Mouse (Mus musculus) T-cell, adult 2 months (primary cell): Measurements from ENCODE around the gene Ttll5.

Experiments
- DNase-seq: peaks from one replicate; pipeline ENCODE4 v3.0.0; 2022; ENCODE audit warnings: low spot score

Ttll5 gene

DNA sequence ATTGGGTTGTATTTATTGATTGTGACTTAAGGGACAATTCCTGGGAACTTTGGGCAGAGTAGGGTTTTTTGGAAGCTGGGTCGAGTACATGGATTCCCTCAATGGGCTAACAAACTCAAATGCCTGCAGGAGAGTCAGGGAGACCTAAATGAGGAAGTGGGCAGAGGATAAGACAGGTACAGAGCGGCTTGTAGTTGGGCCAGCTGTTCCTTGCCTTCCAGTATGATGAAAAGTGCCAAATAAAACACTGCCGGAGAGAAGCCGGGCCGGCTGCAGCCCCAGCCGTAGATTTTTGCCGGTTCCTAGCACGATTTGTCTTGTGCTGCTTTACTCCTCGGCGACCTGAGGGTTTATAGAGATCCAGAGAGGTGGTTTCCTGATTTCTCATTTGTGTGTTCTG, 104.1 kb downstream of the Ttll5 start:
- no peak for DNase-seq

DNA sequence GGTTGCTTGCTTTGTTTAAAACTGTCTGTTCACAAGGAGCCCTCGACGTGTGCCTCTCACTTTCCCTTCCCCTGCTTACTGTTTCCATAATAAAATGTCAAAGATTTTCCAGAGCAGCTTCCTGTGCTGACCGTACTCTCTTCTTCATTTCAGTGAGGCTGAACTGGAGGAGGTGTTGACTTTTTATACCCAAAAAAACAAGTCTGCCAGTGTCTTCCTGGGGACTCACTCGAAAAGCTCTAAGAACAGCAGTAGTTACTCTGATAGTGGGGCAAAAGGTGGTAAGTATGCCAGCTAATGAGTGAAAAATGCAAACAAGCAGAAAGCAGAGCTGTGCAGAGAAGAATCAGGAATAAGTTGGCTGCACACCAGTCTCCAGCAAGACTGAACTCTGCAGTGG, 105.3 kb downstream of the Ttll5 start:
- DNase-seq, result no peak

DNA sequence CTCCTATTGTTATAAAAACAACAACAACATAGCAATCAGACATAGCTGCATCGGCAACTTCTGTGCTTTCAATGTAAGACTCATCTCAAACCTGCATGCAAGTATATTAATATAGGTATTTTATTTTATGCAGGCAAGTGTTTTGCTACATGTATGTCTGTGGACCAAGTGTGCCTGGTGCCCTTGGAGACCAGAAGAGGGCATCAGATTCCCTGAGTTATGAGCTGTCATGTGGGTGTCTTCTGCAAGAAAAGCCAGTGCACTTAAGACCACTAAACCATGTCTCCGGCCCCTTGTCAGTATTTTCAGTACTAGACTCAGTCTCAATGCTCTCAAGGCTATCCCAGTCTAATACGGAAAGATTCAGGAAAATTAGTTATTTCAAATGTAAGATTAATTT, 106.3 kb downstream of the Ttll5 start:
- no peak for DNase-seq

DNA sequence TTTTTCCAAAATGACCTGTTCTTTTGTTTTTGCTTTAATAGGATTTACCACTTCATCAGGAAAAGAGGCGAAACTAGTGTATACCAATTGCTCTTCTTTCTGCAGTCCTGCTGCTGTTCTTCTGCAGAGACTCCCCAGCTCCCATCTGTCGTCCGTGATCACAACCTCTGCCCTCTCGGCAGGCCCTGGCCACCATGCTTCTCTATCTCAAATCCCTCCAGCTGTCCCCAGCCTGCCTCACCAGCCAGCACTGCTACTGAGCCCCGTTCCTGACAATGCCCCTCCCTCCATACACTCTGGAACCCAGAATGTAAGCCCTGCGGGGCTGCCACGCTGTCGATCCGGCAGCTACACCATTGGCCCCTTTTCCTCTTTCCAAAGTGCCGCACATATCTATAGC, 108.8 kb downstream of the Ttll5 start:
- DNase-seq, result no peak

DNA sequence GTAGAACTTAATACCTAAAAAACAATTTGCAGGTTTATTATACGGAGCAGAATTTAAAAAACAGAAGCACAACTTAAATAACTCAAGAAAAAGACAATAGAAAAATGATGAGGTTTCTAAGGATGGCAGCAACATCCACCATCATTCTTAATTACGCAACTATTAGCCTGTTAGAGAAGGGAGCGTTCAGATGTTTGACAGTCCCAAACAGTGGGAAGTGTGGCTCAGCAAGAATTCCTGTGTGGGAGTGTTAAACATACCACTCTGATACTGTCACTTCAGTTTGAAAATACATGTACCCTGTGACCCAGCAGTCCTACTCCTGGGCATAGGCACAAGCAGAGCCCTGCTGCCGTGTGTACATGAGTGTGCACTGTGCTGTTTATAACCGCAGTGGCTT, 112.9 kb downstream of the Ttll5 start:
- DNase-seq, result no peak

DNA sequence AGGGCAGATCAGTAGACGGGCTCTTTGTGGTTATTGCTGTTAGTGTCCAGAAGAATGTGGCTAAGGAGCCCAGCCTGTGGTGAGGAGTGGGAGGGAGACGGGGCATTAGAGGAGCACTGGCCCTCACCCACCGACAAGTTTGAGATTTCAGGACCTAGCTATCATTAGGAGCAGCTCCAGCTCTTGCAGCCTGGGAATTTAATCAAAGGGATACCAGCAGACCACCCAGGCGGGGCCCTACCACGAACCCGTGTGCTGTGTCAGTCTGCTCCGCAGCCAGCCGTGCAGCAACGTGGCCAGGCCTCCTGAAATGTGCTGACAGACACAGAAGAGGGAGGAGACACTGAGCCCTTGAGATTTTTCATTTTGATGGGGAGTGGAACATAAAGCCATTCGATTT, 119.0 kb downstream of the Ttll5 start:
- DNase-seq, result no peak

DNA sequence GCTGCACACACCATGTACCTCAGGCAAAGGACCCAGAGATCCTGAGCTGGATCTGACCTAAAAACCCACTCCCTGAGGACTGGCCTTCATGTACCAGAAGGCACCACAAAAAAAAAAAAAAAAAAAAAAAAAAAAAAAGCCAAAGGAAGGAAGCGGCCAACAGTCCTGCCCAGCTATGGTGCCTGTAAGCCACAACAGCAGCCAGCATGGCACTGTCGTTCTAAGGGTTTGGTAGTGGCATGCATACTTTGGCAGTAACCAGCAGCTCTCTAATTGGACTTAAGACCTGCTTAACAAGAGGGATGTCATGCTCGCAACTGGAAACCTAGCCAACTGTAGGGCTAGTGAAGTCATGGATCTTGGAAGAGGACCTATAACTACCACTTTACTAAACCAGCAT, 120.0 kb downstream of the Ttll5 start:
- no peak for DNase-seq

DNA sequence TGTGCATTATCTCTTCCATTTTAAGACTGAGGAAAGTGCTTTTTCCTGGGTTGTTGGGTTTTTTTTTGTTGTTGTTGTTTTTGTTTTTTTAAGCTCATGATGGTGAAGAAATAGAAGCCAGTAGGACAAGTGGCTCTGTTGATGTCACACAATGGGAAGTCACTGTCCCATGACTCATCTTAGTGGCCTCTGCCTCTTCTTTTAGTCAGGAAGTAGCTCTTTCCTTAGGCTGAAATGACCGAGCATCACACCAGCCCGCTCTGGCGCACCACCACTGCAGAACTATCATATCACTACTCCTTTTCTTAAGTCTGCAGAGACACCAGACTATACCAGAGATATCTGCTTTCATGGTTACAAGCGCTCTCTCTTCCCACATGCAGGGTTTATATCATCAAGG, 122.7 kb downstream of the Ttll5 start:
- no peak for DNase-seq

DNA sequence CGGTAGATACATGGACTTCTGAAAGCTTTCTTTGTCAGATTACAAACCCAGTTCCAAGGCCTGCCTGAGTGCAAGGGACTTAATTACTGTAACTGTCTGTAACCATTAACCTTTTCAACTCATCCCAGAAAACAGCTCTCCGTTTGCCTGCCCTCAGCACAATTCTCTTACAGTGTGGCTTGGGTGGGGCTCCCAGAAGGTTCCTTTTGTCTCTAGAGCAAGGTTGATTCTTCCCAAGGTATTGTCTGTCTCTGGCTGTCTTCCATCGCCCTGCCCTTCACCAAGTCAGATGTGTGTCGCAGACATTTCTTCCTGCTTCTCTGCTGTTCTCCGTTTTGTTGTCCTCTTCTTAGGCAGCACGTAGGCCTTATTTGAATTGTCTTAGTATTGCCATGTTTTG, 125.2 kb downstream of the Ttll5 start:
- DNase-seq, result no peak

DNA sequence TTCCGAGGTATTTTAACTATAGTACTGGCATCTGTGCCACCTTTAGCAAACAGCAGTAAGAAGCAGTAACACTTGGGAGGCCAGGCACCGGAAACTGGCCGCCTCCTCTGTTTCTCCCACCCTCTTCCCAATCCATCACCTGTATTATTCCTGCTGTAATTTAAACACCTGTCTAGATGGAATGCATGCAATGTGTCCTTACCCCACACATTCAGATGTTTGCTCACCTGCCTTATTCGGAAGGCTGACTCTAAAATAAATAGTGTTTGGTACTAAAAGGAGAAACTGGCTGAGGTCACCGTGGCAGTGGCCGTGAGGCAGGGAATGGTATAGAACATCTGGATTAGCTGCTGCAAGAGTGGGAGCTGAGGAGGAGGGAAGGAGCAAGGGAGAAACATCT, 125.9 kb downstream of the Ttll5 start:
- DNase-seq, result no peak

DNA sequence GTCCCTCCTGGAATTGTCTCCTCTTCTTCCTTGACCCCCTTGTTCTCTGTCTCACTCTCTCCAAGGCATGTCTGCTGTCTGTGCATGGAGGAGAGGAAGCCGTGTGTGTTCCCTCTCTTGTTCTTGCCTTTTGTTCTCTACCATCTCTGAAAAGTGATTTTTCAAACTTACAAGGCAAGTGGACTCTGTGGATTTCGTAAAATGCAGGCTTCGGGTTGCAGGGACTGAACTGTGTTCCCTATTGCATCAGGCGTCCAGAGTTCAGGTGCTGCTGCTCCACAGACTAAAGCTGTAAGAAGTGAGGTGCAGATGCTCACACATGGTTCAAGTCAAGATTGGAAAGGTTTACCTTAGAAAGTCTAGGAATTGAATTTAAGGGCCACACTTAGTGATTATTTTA, 126.6 kb downstream of the Ttll5 start:
- no peak for DNase-seq

DNA sequence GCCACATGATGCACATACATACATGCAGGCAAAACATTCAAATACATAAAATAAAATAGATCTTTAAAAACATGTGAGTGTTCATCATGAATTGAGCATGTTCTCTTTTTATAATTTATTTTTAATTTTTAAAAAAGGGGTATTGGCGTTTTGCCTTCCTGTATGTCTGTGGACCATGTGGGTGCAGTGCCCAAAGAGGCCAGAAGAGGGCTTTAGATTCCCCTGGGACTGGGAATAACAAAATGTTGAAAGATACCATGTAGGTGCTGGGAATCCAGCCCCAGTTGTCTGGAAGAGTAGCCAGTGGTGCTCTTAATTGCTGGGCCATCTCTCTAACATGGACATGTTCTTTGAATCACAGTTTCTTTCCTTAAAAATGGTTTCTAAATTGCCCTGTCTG, 127.4 kb downstream of the Ttll5 start:
- DNase-seq, result no peak

DNA sequence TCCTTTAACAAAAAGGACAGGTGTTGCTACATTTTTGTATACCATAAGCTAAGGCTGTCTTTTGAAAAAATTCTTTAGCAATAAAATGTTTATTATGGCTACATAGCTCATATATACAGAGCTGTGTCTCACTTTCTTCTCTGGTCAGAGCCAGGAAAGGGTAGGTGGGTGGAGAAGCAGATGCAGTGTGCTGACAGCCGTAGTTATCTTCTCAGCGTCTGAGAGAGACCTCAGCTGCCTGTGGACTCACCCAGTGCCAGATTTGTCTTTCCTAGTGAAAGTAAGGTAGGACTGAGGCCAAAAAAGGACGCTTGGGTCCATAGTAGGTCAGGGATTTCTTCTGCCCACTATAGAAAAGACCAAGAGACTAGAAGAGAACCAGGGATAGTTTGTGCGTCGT, 127.9 kb downstream of the Ttll5 start:
- no peak for DNase-seq

DNA sequence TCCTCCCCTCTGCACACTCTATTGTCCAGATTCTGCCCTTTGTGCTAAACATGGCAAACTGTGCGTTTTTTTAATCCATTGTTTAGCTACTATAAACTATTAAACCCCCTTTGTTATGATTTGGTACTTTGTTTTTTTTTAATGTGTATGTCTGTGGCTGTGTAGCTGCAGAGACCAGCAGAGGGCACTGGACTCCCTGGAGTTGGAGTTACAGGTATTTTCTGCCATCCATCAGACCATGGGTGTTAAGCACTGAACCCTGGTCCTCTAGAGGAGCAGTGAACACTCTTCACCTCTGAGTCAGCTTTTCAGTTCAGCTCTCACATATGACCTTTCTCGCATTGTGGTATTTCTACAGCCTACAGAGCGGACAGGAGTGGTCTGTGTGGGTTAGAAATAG, 129.7 kb downstream of the Ttll5 start:
- no peak for DNase-seq

DNA sequence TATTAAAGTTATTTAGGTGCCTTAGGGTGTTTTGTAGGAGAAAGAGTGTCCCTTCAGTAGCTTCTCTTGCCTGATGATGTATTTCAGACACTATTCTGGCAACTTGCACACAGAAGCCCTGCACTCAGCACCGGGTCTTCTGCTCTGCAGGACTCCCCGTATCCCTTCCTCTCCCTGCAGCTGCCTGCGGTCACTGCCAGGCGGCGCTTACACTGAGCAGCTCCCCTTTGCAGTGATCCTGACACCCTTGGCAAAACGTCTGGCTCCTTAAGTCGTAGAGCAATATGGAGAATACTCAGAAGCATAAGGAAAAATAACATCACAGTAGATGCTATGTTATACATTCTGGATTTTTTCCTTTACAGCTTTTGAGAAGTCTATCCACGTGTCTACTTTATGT, 130.6 kb downstream of the Ttll5 start:
- no peak for DNase-seq

DNA sequence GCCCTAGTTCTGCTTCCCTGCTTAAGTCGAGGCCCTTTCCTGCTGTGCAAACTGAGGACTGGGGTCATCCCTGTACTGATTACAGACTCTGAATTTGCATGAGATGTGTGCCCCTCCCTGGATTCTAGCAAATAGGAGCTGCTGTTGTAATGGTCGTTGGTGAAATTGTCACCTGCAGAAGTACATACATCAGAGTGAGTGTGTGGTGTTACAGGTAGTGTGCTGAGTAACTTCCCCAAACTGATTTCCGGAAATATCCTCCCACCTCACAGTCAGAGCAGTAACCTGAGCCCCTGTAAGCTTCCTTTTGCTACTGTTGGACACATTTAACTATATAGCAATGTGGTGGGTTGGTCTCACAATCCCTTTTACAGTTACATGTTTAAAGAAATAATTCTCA, 131.2 kb downstream of the Ttll5 start:
- no peak for DNase-seq

DNA sequence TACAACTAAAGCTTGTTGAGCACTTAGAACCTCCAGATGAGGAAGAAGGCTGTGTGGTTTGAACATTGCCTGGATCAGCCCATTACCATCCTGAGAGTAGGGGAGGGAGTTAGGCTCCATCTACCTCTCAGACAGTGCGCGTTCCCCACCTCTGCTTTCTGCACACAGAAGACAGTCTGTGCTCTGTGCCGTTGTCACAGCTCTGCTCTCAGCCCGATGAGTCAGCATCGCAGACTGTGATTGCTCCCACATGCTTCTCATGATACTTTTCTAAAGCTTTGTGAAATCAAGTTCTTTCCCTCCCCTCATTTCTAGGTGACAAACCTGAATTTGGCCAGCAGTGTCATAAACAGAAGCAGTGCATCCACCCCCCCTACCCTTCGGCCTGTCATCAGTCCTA, 131.8 kb downstream of the Ttll5 start:
- no peak for DNase-seq

DNA sequence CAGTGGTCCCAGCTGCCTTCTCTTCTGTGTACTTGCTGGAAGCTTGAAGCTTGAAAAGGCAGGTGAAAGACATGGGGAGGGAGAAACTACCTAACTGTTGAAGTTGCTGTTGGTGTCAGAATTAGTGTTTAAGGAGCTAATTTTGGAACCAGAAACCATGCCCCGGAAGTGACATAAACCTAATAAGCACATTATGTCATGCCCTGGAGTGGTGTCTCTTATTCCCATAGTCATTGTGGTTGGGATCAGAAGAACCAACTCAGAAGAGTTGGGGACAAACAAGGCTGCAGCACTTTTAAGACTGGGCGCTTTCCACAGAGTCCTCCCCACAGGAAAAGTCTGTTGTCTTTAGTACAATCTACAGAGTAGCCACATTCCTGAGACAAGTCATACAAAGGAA, 134.0 kb downstream of the Ttll5 start:
- DNase-seq, result no peak

DNA sequence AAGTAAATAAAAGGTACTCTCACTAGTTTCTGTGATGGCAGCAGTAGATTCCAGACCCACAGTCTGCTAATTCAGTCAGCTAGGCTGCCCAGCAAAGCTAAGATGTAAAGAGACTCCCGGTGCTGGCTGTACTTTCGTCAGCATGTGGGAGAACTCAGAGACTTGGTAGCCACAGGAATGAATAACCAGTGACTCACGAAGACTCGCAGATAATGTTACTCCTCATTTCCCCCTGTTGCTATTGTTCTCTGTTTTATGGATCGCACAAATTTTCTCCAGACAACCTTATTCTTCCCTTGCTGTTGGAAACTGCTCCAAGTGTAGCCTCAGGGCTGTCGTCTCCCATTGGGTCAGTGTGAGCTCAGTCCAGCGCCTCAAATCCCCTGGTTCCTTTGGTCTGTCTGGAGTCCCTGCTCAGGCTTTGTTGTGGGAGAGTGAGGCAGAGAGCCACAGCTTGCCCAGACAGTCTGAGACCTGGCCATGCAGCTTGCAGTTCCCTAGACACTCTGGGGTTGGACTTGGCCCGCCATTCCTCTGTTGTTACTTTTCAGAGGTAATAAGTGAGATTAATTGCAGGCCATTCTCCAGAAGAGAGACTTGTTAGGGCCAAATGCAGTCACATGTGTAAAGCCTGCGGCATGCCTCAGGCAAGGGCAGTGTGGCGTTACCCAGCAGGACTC, 135.5 kb downstream of the Ttll5 start:
- DNase-seq, result no peak

DNA sequence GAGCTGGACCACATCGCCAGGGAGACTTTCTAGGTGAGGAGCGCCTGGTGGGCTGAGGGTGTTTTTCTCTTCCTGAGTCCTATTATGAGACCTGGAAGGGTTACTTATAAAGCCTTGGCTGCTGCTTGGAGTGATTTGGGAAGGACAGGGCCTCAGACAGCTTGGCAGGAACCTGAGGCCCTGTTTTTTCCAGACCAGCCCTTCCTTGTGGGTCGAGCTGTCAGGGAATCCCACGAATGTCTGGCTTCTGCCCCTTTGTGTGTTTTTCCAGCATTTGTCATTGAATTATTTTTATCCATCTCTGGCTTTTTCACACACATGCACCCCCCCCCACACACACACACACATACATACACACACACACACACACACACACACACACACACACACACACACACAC, 136.2 kb downstream of the Ttll5 start:
- no peak for DNase-seq

DNA sequence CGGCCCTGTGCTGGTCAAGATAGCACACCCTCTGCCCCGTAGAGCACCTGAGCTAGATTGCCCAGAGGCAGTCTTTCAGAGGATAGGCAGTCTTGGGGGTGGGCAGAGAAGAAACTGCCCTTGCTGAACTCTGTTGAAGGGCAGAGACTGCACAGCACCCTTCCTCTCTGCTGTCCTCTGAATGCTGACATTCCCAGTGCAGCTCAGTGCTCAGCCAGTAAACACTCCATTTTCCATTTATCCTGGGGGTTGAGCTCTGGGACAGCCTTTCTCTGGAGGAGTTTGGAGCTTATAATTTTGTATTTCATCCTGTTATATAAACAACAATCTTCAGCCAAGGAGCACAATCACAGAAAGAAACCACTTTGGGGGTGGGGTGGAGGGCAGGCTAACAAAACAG, 138.7 kb downstream of the Ttll5 start:
- DNase-seq, result no peak

DNA sequence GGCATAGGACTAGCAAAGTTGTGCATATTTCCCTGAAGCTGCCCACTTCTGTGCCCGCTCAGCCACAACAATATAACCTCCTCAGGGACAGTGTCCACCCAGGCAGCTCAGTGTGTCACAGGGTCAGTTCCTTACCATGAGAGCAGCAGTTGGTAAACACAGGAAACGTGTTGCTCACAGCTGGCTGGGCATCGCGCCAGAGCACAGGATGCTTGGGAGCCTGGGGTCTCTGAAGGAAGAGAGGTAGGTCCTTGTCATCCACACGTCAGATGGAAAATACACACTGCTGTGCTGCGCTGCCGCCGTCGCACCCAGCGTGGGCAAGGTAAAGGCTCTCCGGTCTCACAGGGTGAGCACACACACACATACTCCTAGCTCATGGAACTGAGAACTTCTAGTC, 139.2 kb downstream of the Ttll5 start:
- DNase-seq, result peak; percentile 50

DNA sequence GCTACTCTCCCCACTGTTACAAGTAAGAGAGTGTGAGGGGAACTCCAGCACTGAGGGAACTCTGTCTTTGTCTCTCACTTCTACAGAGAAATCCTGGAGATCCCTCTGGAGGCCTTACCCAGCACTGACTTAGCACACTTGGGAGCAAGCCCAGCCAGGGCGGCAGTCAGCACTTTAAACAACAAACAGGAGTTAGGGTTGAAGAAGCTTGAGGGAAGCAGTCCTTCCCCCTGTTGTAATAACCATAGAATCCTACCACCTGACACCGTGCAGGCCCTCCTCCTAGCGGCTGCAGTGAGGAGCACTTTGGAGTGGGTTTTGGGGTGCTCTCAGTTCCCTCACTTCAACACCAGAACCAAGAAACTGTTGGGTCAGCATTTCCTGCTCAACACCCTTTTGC, 140.0 kb downstream of the Ttll5 start:
- DNase-seq, result no peak

DNA sequence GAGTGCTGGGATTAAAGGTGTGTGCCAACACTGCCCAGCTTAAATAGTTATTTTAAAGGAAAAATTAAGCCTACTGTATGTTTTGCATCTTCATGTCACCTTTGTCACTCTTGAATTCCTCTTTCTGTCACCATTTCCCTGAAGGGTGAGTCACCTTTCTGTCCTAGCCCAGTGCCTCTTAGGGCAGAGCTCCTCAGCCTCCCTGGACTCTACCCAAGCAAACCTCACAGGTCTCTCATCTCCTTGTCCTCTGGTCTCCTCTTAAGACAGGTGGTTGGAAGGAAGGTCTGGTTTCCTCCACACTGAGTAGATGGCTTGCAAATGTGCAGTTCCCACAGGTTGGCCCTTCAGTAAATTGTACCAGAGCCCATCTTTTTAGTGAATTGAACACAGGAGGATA, 143.4 kb downstream of the Ttll5 start:
- no peak for DNase-seq

DNA sequence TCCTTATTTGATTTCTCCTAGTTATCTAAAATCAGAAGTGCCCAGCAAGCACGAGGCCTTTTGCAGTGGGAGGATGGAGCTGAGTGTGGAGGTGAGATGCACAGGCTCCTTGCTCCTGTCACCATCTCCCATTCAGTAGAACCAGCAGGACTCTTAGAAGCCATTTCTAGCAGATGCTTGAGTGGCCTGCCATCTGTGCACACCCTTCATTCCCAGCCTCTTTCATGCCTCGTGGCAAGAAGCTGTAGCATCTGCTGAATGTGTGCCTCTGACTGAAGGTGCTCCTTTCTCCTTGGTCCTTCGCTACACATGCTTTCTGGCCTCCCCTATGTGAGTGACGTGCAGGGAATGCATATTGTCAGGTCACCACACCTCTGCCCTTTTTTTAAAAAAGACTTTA, 143.9 kb downstream of the Ttll5 start:
- no peak for DNase-seq
